Mouse (Mus musculus) stomach, postnatal 0 days (tissue): ENCODE data around the gene Eif5a. TPM values are rescaled to one million over a fixed set of nuclear protein-coding genes. Genes with fewer than 3 reads are reported as not detected.

Experiments used
- ATAC-seq: fragments of 200-750 bp; cut with Nextera tagmentation; 2 replicates; pipeline ENCODE4 v1.8.0; 2017; ENCODE audit not compliant: low FRiP score, low TSS enrichment
- DNase-seq: peaks from one replicate; pipeline ENCODE4 v3.0.0-alpha.2; 2016; ENCODE audit warnings: low spot score
- H3K27ac ChIP-seq: fragments of 300-500 bp; sonication (generic); replicated peaks from 2 replicates; pipeline ENCODE4 v1.5.1; 2014; ENCODE audit warnings: mild to moderate bottlenecking, control low read depth
- H3K27me3 ChIP-seq: fragments of 300-500 bp; sonication (generic); 2 replicates; pipeline ENCODE4 v1.6.1; 2014; ENCODE audit warnings: low read length; ENCODE audit not compliant: control insufficient read depth, insufficient read depth
- H3K36me3 ChIP-seq: fragments of 300-500 bp; sonication (generic); 2 replicates; pipeline ENCODE4 v1.6.1; 2014; ENCODE audit warnings: low read length, mixed read lengths; ENCODE audit not compliant: control insufficient read depth, insufficient read depth
- H3K4me1 ChIP-seq: fragments of 300-500 bp; sonication (generic); replicated peaks from 2 replicates; pipeline ENCODE4 v1.6.1; 2014; ENCODE audit warnings: antibody characterized with exemption; ENCODE audit not compliant: control insufficient read depth, insufficient read depth
- H3K4me2 ChIP-seq: fragments of 300-500 bp; sonication (generic); replicated peaks from 2 replicates; pipeline ENCODE4 v1.6.1; 2014; ENCODE audit warnings: low read depth, mild to moderate bottlenecking, control low read depth, moderate library complexity
- H3K4me3 ChIP-seq: fragments of 300-500 bp; sonication (generic); 2 replicates; pipeline ENCODE4 v1.5.1; 2014; ENCODE audit warnings: low read depth, low read length, control low read depth
- H3K9ac ChIP-seq: fragments of 300-500 bp; sonication (generic); 2 replicates; pipeline ENCODE4 v1.6.1; 2014; ENCODE audit warnings: mild to moderate bottlenecking, low read length, control low read depth, mixed read lengths
- H3K9me3 ChIP-seq: fragments of 300-500 bp; sonication (generic); 2 replicates; pipeline ENCODE4 v1.6.1; 2016; ENCODE audit warnings: low read length; ENCODE audit not compliant: control insufficient read depth
- CTCF ChIP-seq: IDR thresholded peaks from 2 replicates; pipeline ENCODE4 v1.5.1; 2016; ENCODE audit warnings: antibody characterized with exemption, low read depth, mild to moderate bottlenecking, moderate library complexity
- EP300 ChIP-seq: optimal IDR thresholded peaks from 2 replicates; pipeline ENCODE3; 2016; ENCODE audit warnings: antibody characterized with exemption
- WGBS: fragments of 180-500 bp; shearing (Covaris S2); extraction: QIAGEN DNeasy Blood & Tissue Kit; methylation state at CpG from one replicate; pipeline ENCODE4 v1.1.7; 2014; 5-methylcytosine and 5-hydroxymethylcytosine counted together
- polyA plus RNA-seq: library from polyadenylated mRNA; unstranded; fragments of >200 nt; fragmentation: Nextera tagmentation; extraction: Ambion mirVana; gene quantifications from 2 replicates; pipeline ENCODE4 v1.2.1, GENCODE M21; 2015

Gene Eif5a
- polyA plus RNA-seq, 1 experiment from 2014 or later: 1,205 TPM

- Histone ChIP-seq H3K36me3 (peaks cover 3% of the 10 kb centered on the region; the same call in 1 of the 2 replicates), H3K27me3 (no peaks in the 10 kb centered on the region), H3K9ac (no peak overlapping the region), H3K4me3 (no peak overlapping the region), H3K4me1 (peaks cover 6% of the 10 kb centered on the region), H3K9me3 (no peaks in the 10 kb centered on the region), H3K27ac (no peak overlapping the region), H3K4me2 (no peak overlapping the region)
- no peak for ATAC-seq
- TF ChIP-seq EP300 (no peak), CTCF (no peak)
- DNase-seq: no peak
- 90% methylated on average over 17 of the region's 17 CpGs for WGBS
These were observed 18.0 kb upstream of the Eif5a start for GRCm38 (mm10) chr11:69939731-69940130.

GRCm38 (mm10) chr11:69939181-69939580, 17.4 kb upstream of the Eif5a start:
- H3K4me2 ChIP-seq: no peak overlapping the region
- no peak overlapping the region for H3K27ac ChIP-seq
- no peak overlapping the region for H3K4me3 ChIP-seq
- no peak for DNase-seq
- peaks cover 6% of the 10 kb centered on the region for H3K4me1 ChIP-seq
- ATAC-seq: no peak
- H3K9ac ChIP-seq: no peak overlapping the region
- 67% methylated on average over 5 of the region's 5 CpGs for WGBS
- no peak for TF ChIP-seq CTCF
- TF ChIP-seq EP300: no peak
- no peaks in the 10 kb centered on the region for H3K36me3 ChIP-seq
- no peaks in the 10 kb centered on the region for H3K9me3 ChIP-seq
- no peaks in the 10 kb centered on the region for H3K27me3 ChIP-seq

GRCm38 (mm10) chr11:69938401-69938979, 16.7 kb upstream of the Eif5a start:
- Histone ChIP-seq H3K36me3 (no peaks in the 10 kb centered on the region), H3K4me1 (peaks cover 6% of the 10 kb centered on the region), H3K9me3 (no peaks in the 10 kb centered on the region), H3K9ac (no peak overlapping the region), H3K4me3 (no peak overlapping the region), H3K27ac (0 out of 2 replicates have a peak overlapping the region, but pooled peaks have one; percentile 40), H3K4me2 (no peak overlapping the region), H3K27me3 (no peaks in the 10 kb centered on the region)
- DNase-seq (no peak), ATAC-seq (no peak)
- 31% methylated on average over 9 of the region's 9 CpGs for WGBS
- no peak for TF ChIP-seq EP300
- TF ChIP-seq CTCF: no peak

- TF ChIP-seq CTCF (no peak), EP300 (no peak)
- Histone ChIP-seq H3K9ac (peak overlapping the region; percentile 4; the same call in 1 of the 2 replicates), H3K4me2 (no peak overlapping the region), H3K4me3 (no peak overlapping the region), H3K36me3 (no peaks in the 10 kb centered on the region), H3K4me1 (peaks cover 6% of the 10 kb centered on the region), H3K27me3 (no peaks in the 10 kb centered on the region), H3K27ac (peak overlapping the region; percentile 65), H3K9me3 (no peaks in the 10 kb centered on the region)
- ATAC-seq (no peak), DNase-seq (no peak)
- WGBS: 69% methylated on average over 5 of the region's 5 CpGs
These were observed 16.1 kb upstream of the Eif5a start for GRCm38 (mm10) chr11:69937834-69938233.

GRCm38 (mm10) chr11:69937385-69937784, 15.6 kb upstream of the Eif5a start:
- Histone ChIP-seq H3K27ac (peak overlapping the region; percentile 65), H3K36me3 (no peaks in the 10 kb centered on the region), H3K4me2 (no peak overlapping the region), H3K4me1 (peaks cover 6% of the 10 kb centered on the region), H3K27me3 (no peaks in the 10 kb centered on the region), H3K9me3 (no peaks in the 10 kb centered on the region), H3K4me3 (no peak overlapping the region), H3K9ac (peak overlapping the region; percentile 27; the same call in 1 of the 2 replicates)
- DNase-seq: peak; percentile 47
- TF ChIP-seq EP300 (no peak), CTCF (no peak)
- whole genome bisulfite sequencing: 15% methylated on average over 4 of the region's 4 CpGs
- peak; percentile 24; the same call in 1 of the 2 replicates for ATAC-seq

GRCm38 (mm10) chr11:69936714-69937347, 15.1 kb upstream of the Eif5a start:
- Histone ChIP-seq H3K36me3 (no peaks in the 10 kb centered on the region), H3K9ac (peak overlapping the region; percentile 27; the same call in 1 of the 2 replicates), H3K27me3 (no peaks in the 10 kb centered on the region), H3K4me3 (peak overlapping the region; percentile 44; the same call in 1 of the 2 replicates), H3K4me2 (peak overlapping the region; percentile 89), H3K27ac (peak overlapping the region; percentile 65), H3K9me3 (no peaks in the 10 kb centered on the region), H3K4me1 (peaks cover 6% of the 10 kb centered on the region)
- WGBS: 28% methylated on average over 9 of the region's 9 CpGs
- ATAC-seq: peak; percentile 1; the same call in 1 of the 2 replicates
- no peak for DNase-seq
- TF ChIP-seq EP300 (no peak), CTCF (no peak)
